Mouse (Mus musculus): ENCODE measurements at regions not wholly inside any gene's neighbourhood (a gene's known extent, or its start where the extent isn't known, plus 50 kb on each side); places are given as distances from the start of the nearest gene placed in this dataset.

GRCm38 (mm10) chr12:97403440-97403839 lies 855.8 kb downstream of the Galc start:
- H3K36me3 ChIP-seq (ENCODE audit: control insufficient read depth, insufficient read depth, low read length) = no peaks in the 10 kb centered on the region
- H3K4me3 ChIP-seq (ENCODE audit: control insufficient read depth in 1 of 2, insufficient read depth in 1 of 2, low read depth in 1 of 2, low read length in 2 of 2) = no peak overlapping the region
- H3K4me2 ChIP-seq (ENCODE audit: low read length) = no peak overlapping the region
- no peaks in the 10 kb centered on the region for H3K27me3 ChIP-seq (ENCODE audit: control insufficient read depth, insufficient read depth, low read length)
- 13% methylated on average over 3 of the region's 3 CpGs for WGBS
- H3K4me1 ChIP-seq (ENCODE audit: control insufficient read depth in 2 of 2, insufficient read depth in 2 of 2, low read length in 2 of 2) = no peaks in the 10 kb centered on the region
- ATAC-seq (ENCODE audit: insufficient number of reproducible peaks, insufficient read depth, low FRiP score, low read depth) = no peak
- no peak overlapping the region for H3K27ac ChIP-seq (replicated peaks in 1 of 2; ENCODE audit: control insufficient read depth in 1 of 2, insufficient read depth in 1 of 2, low read depth in 2 of 2, low read length in 2 of 2)
- no peaks in the 10 kb centered on the region for H3K9me3 ChIP-seq (ENCODE audit: control insufficient read depth, low read length)
- H3K9ac ChIP-seq (ENCODE audit: low read length) = no peak overlapping the region

- H3K4me3 ChIP-seq (ENCODE audit: control insufficient read depth in 1 of 2, insufficient read depth in 1 of 2, low read depth in 1 of 2, low read length in 2 of 2) = no peak overlapping the region
- H3K36me3 ChIP-seq (ENCODE audit: control insufficient read depth, insufficient read depth, low read length) = no peaks in the 10 kb centered on the region
- no peak overlapping the region for H3K4me2 ChIP-seq (ENCODE audit: low read length)
- WGBS = 21% methylated on average over 10 of the region's 10 CpGs
- H3K27ac ChIP-seq (replicated peaks in 1 of 2; ENCODE audit: control insufficient read depth in 1 of 2, insufficient read depth in 1 of 2, low read depth in 2 of 2, low read length in 2 of 2) = no peak overlapping the region
- H3K9ac ChIP-seq (ENCODE audit: low read length) = no peak overlapping the region
- no peaks in the 10 kb centered on the region for H3K9me3 ChIP-seq (ENCODE audit: control insufficient read depth, low read length)
- no peaks in the 10 kb centered on the region for H3K27me3 ChIP-seq (ENCODE audit: control insufficient read depth, insufficient read depth, low read length)
- no peak for ATAC-seq (ENCODE audit: insufficient number of reproducible peaks, insufficient read depth, low FRiP score, low read depth)
- H3K4me1 ChIP-seq (ENCODE audit: control insufficient read depth in 2 of 2, insufficient read depth in 2 of 2, low read length in 2 of 2) = no peaks in the 10 kb centered on the region
These were observed 856.6 kb downstream of the Galc start for GRCm38 (mm10) chr12:97402412-97403396.

- no peak overlapping the region for H3K27ac ChIP-seq (replicated peaks in 1 of 2; ENCODE audit: control insufficient read depth in 1 of 2, insufficient read depth in 1 of 2, low read depth in 2 of 2, low read length in 2 of 2)
- no peak overlapping the region for H3K9ac ChIP-seq (ENCODE audit: low read length)
- ATAC-seq (ENCODE audit: insufficient number of reproducible peaks, insufficient read depth, low FRiP score, low read depth) = no peak
- H3K4me1 ChIP-seq (ENCODE audit: control insufficient read depth in 2 of 2, insufficient read depth in 2 of 2, low read length in 2 of 2) = no peaks in the 10 kb centered on the region
- no peaks in the 10 kb centered on the region for H3K27me3 ChIP-seq (ENCODE audit: control insufficient read depth, insufficient read depth, low read length)
- H3K4me2 ChIP-seq (ENCODE audit: low read length) = no peak overlapping the region
- H3K4me3 ChIP-seq (ENCODE audit: control insufficient read depth in 1 of 2, insufficient read depth in 1 of 2, low read depth in 1 of 2, low read length in 2 of 2) = no peak overlapping the region
- no peaks in the 10 kb centered on the region for H3K36me3 ChIP-seq (ENCODE audit: control insufficient read depth, insufficient read depth, low read length)
- 47% methylated on average over 3 of the region's 3 CpGs for WGBS
- no peaks in the 10 kb centered on the region for H3K9me3 ChIP-seq (ENCODE audit: control insufficient read depth, low read length)
These were observed 860.7 kb downstream of the Galc start for GRCm38 (mm10) chr12:97398582-97398945.

GRCm38 (mm10) chr12:97397850-97398581 lies 861.2 kb downstream of the Galc start:
- WGBS = 83% methylated on average over 5 of the region's 7 CpGs
- no peak for ATAC-seq (ENCODE audit: insufficient number of reproducible peaks, insufficient read depth, low FRiP score, low read depth)
- no peak overlapping the region for H3K4me2 ChIP-seq (ENCODE audit: low read length)
- H3K4me1 ChIP-seq (ENCODE audit: control insufficient read depth in 2 of 2, insufficient read depth in 2 of 2, low read length in 2 of 2) = no peaks in the 10 kb centered on the region
- H3K9me3 ChIP-seq (ENCODE audit: control insufficient read depth, low read length) = no peaks in the 10 kb centered on the region
- H3K9ac ChIP-seq (ENCODE audit: low read length) = no peak overlapping the region
- H3K36me3 ChIP-seq (ENCODE audit: control insufficient read depth, insufficient read depth, low read length) = no peaks in the 10 kb centered on the region
- H3K27ac ChIP-seq (replicated peaks in 1 of 2; ENCODE audit: control insufficient read depth in 1 of 2, insufficient read depth in 1 of 2, low read depth in 2 of 2, low read length in 2 of 2) = no peak overlapping the region
- no peak overlapping the region for H3K4me3 ChIP-seq (ENCODE audit: control insufficient read depth in 1 of 2, insufficient read depth in 1 of 2, low read depth in 1 of 2, low read length in 2 of 2)
- no peaks in the 10 kb centered on the region for H3K27me3 ChIP-seq (ENCODE audit: control insufficient read depth, insufficient read depth, low read length)

GRCm38 (mm10) chr12:97361804-97362203 lies 897.5 kb downstream of the Galc start:
- Histone ChIP-seq H3K9me3 (ENCODE audit: control insufficient read depth, low read length) (no peaks in the 10 kb centered on the region), H3K4me3 (ENCODE audit: control insufficient read depth in 1 of 2, insufficient read depth in 1 of 2, low read depth in 1 of 2, low read length in 2 of 2) (no peak overlapping the region)
- 70% methylated on average over 3 of the region's 3 CpGs for WGBS

GRCm38 (mm10) chr12:97360656-97361055 lies 898.6 kb downstream of the Galc start:
- H3K9me3 ChIP-seq (ENCODE audit: control insufficient read depth, low read length) = no peaks in the 10 kb centered on the region
- no peak overlapping the region for H3K27ac ChIP-seq (replicated peaks in 1 of 2; ENCODE audit: control insufficient read depth in 1 of 2, insufficient read depth in 1 of 2, low read depth in 2 of 2, low read length in 2 of 2)
- no peaks in the 10 kb centered on the region for H3K4me1 ChIP-seq (ENCODE audit: control insufficient read depth in 2 of 2, insufficient read depth in 2 of 2, low read length in 2 of 2)
- ATAC-seq (ENCODE audit: insufficient number of reproducible peaks, insufficient read depth, low FRiP score, low read depth) = no peak
- WGBS = 22% methylated on average over 2 of the region's 2 CpGs
- no peaks in the 10 kb centered on the region for H3K36me3 ChIP-seq (ENCODE audit: control insufficient read depth, insufficient read depth, low read length)
- no peak overlapping the region for H3K4me2 ChIP-seq (ENCODE audit: low read length)
- no peaks in the 10 kb centered on the region for H3K27me3 ChIP-seq (ENCODE audit: control insufficient read depth, insufficient read depth, low read length)
- H3K4me3 ChIP-seq (ENCODE audit: control insufficient read depth in 1 of 2, insufficient read depth in 1 of 2, low read depth in 1 of 2, low read length in 2 of 2) = no peak overlapping the region
- no peak overlapping the region for H3K9ac ChIP-seq (ENCODE audit: low read length)

More at GRCm38 (mm10) chr12:97361804-97362203, 897.5 kb downstream of the Galc start:
- Histone ChIP-seq H3K27ac (replicated peaks in 1 of 2; ENCODE audit: control insufficient read depth in 1 of 2, insufficient read depth in 1 of 2, low read depth in 2 of 2, low read length in 2 of 2) (no peak overlapping the region), H3K4me1 (ENCODE audit: control insufficient read depth in 2 of 2, insufficient read depth in 2 of 2, low read length in 2 of 2) (no peaks in the 10 kb centered on the region), H3K9ac (ENCODE audit: low read length) (no peak overlapping the region), H3K36me3 (ENCODE audit: control insufficient read depth, insufficient read depth, low read length) (no peaks in the 10 kb centered on the region), H3K27me3 (ENCODE audit: control insufficient read depth, insufficient read depth, low read length) (no peaks in the 10 kb centered on the region), H3K4me2 (ENCODE audit: low read length) (no peak overlapping the region)
- ATAC-seq (ENCODE audit: insufficient number of reproducible peaks, insufficient read depth, low FRiP score, low read depth) = no peak

GRCm38 (mm10) chr12:97326582-97326981 lies 932.7 kb downstream of the Galc start:
- WGBS = 50% methylated on average over 3 of the region's 3 CpGs
- Histone ChIP-seq H3K4me2 (ENCODE audit: low read length) (no peak overlapping the region), H3K4me1 (ENCODE audit: control insufficient read depth in 2 of 2, insufficient read depth in 2 of 2, low read length in 2 of 2) (no peaks in the 10 kb centered on the region), H3K27ac (replicated peaks in 1 of 2; ENCODE audit: control insufficient read depth in 1 of 2, insufficient read depth in 1 of 2, low read depth in 2 of 2, low read length in 2 of 2) (no peak overlapping the region), H3K36me3 (ENCODE audit: control insufficient read depth, insufficient read depth, low read length) (no peaks in the 10 kb centered on the region), H3K9me3 (ENCODE audit: control insufficient read depth, low read length) (no peaks in the 10 kb centered on the region), H3K9ac (ENCODE audit: low read length) (no peak overlapping the region), H3K27me3 (ENCODE audit: control insufficient read depth, insufficient read depth, low read length) (no peaks in the 10 kb centered on the region), H3K4me3 (ENCODE audit: control insufficient read depth in 1 of 2, insufficient read depth in 1 of 2, low read depth in 1 of 2, low read length in 2 of 2) (no peak overlapping the region)
- ATAC-seq (ENCODE audit: insufficient number of reproducible peaks, insufficient read depth, low FRiP score, low read depth) = no peak
